Mouse (Mus musculus): ENCODE measurements around the gene Mss51.

DNA sequence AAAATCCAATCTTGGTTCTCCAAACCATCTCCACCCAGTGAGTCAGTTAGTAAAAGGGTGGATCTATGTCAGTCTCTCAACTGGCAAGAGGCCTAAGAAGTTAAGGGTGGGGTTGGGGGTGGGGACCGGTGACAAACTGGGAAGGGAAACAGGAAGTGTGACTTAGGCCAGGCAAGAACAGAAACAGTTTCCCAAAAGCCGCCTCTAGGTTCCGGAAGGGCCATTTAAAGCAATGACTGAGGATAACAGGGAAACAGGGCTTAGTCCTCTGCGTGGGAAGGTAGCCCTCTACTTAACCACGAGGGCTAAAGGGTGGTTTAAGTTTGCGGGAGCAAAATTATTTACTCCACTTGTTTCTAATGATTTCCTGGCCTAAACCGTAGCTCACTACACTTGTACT, 17.9 kb downstream of the Mss51 start:
- TF ChIP-seq CTCF (IDR thresholded peaks at IDR 0.05; ENCODE audit: extremely low read depth, insufficient read depth, insufficient read length, insufficient replicate concordance), result no peak
- no peak for TF ChIP-seq POLR2A (IDR thresholded peaks at IDR 0.05; ENCODE audit: low read depth, low read length)

All from spleen, adult 2 months (tissue).